Mouse (Mus musculus) right cerebral cortex, postnatal 4 days (tissue): ENCODE results near the gene Col8a2.

Experiments used
- DNase-seq: peaks from one replicate; pipeline ENCODE4 v3.0.0-alpha.2; 2022

The Col8a2 gene

DNA sequence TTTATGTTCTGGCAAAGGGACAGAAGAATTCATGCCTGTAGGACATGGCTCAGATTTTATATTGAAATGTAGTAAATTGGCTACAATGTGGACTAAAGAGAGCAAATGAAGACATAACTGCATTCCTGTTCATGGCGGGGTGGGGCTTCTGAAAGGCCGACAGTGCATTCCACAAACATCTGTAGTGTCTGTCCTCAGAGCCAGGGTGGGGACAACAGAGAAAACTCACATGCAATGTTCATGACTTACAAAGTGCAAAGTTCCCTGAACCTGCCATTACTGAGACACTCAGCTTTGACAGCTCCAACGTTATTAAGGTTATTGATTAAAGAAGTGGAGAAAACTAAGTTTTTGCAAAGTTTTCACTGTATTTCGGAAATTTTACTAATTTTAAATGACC lies 56.9 kb downstream of the Col8a2 start:
- DNase-seq = no peak

DNA sequence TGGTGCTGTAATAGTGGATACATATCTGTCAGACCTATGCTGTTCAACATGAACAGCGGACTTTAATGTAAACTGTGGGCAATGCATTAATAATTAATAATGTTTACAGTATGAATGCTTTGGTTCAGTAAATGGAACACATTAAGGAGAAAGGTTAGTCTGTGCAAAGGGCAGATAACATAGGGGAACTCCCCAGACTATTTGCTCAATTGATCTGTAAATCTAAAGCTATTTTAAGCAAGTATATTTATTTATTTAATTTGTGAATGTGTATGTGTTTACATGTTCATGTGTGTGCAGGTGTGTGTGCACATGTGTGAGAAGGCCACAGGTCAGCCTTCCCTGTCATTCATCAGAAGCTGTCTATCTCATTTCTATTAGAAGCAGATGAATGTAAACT lies 73.5 kb downstream of the Col8a2 start:
- DNase-seq = no peak
